Mouse (Mus musculus) megakaryocyte, embryonic 14.5 days (primary cell): ENCODE results near the gene Ccdc157.

Experiments
- FLI1 ChIP-seq: IDR thresholded peaks from 2 replicates; pipeline ENCODE4 v1.6.1; 2012; ENCODE audit warnings: low read length, inconsistent platforms, mixed read lengths
- GATA1 ChIP-seq: IDR thresholded peaks from 3 replicates; pipeline ENCODE4 v1.6.1; 2012; ENCODE audit warnings: mixed read lengths, low read length, inconsistent platforms, borderline replicate concordance

- no peak for TF ChIP-seq GATA1
- no peak for TF ChIP-seq FLI1
These were observed 25.7 kb downstream of the Ccdc157 start for GRCm38 (mm10) chr11:4134400-4134799.
